Mouse (Mus musculus) lung, embryonic 14.5 days (tissue): ENCODE data around the gene Dyrk1a. TPM values are rescaled to one million over a fixed set of nuclear protein-coding genes. Genes with fewer than 3 reads are reported as not detected.
A peak's percentile ranks its signal among the peaks of the same experiment; 100 is the strongest.

Source experiments
- ATAC-seq: fragments of 200-750 bp; cut with Nextera tagmentation; 2 replicates; pipeline ENCODE4 v1.8.0; 2017; ENCODE audit warnings: mild to moderate bottlenecking, moderate TSS enrichment, moderate library complexity; ENCODE audit not compliant: insufficient read depth
- DNase-seq: peaks from one replicate; pipeline ENCODE4 v3.0.0-alpha.2; 2015
- H3K27ac ChIP-seq: fragments of 300-500 bp; sonication (generic); 2 replicates; pipeline ENCODE4 v1.5.1; 2014; ENCODE audit warnings: low read depth, mild to moderate bottlenecking, moderate library complexity
- H3K27me3 ChIP-seq: fragments of 300-500 bp; sonication (generic); 2 replicates; pipeline ENCODE4 v1.6.1; 2014; ENCODE audit warnings: low read length, control low read depth; ENCODE audit not compliant: insufficient read depth
- H3K36me3 ChIP-seq: fragments of 300-500 bp; sonication (generic); 2 replicates; pipeline ENCODE4 v1.6.1; 2014; ENCODE audit warnings: control low read depth; ENCODE audit not compliant: insufficient read depth
- H3K4me1 ChIP-seq: fragments of 300-500 bp; sonication (generic); 2 replicates; pipeline ENCODE4 v1.6.1; 2014; ENCODE audit warnings: antibody characterized with exemption, control low read depth; ENCODE audit not compliant: insufficient read depth
- H3K4me2 ChIP-seq: fragments of 300-500 bp; sonication (generic); 2 replicates; pipeline ENCODE4 v1.6.1; 2014; ENCODE audit warnings: mild to moderate bottlenecking
- H3K4me3 ChIP-seq: fragments of 300-500 bp; sonication (generic); 2 replicates; pipeline ENCODE4 v1.5.1; 2014; ENCODE audit warnings: low read depth, low read length
- H3K9ac ChIP-seq: fragments of 300-500 bp; sonication (generic); 2 replicates; pipeline ENCODE4 v1.6.1; 2014
- H3K9me3 ChIP-seq: fragments of 300-500 bp; sonication (generic); 2 replicates; pipeline ENCODE4 v1.6.1; 2016; ENCODE audit warnings: low read depth, low read length, control low read depth
- CTCF ChIP-seq: IDR thresholded peaks from 2 replicates; pipeline ENCODE4 v1.5.1; 2016; ENCODE audit warnings: antibody characterized with exemption, low read depth
- WGBS: fragments of 180-500 bp; shearing (Covaris S2); extraction: QIAGEN DNeasy Blood & Tissue Kit; methylation state at CpG from one replicate; pipeline ENCODE4 v1.1.7; 2014; 5-methylcytosine and 5-hydroxymethylcytosine counted together
- polyA plus RNA-seq: library from polyadenylated mRNA; unstranded; fragments of >200 nt; fragmentation: Nextera tagmentation; extraction: Ambion mirVana; gene quantifications from 2 replicates; pipeline ENCODE4 v1.2.1, GENCODE M21; 2014

Dyrk1a gene
- polyA plus RNA-seq, 1 experiment from 2014 or later = 11.8 TPM

DNA sequence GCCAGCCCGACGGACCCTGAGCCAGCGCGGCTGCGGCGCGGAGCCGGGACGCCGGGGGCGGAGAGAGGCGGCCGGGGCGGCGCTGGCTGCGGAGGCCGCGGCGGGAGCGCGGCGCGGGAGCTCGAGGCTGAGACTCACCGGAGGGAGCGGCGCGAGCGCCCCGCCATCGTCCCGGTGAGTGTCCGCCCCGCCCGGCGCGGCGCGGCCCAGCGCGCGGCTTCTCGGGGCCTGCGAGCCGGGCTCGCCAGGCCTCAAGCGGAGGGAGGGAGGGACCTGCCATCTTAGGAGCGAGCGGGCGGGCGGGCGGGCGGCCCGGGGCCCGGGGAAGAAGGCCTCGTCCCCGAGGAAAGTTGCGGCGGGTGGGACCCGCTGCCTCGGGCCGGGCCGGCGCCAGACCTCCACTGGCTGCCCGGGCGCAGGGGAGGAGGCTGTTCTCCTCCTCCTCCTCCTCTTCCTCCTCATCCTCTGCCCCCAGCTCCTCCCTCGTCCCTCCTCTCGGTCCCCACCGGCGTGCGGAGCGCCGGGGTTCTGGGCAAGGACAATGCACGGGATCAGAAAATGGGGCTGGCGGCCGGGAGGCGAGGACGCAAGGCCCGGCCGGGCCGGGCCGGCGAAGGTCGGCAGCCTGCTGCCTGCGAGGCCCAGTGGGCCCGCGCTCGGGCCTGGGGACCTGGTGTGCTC is 691 bp downstream of the Dyrk1a start:
- Histone ChIP-seq H3K27me3 (no peaks in the 10 kb centered on the region), H3K4me1 (peaks cover 16% of the 10 kb centered on the region), H3K27ac (peak overlapping the region; percentile 100), H3K36me3 (no peaks in the 10 kb centered on the region), H3K4me2 (peak overlapping the region; percentile 90), H3K4me3 (peak overlapping the region; percentile 98), H3K9me3 (no peaks in the 10 kb centered on the region), H3K9ac (peak overlapping the region; percentile 100)
- ATAC-seq (peak; percentile 14), DNase-seq (peak; percentile 63)
- TF ChIP-seq CTCF = no peak
- under 1% methylated on average over 57 of the region's 88 CpGs for WGBS

DNA sequence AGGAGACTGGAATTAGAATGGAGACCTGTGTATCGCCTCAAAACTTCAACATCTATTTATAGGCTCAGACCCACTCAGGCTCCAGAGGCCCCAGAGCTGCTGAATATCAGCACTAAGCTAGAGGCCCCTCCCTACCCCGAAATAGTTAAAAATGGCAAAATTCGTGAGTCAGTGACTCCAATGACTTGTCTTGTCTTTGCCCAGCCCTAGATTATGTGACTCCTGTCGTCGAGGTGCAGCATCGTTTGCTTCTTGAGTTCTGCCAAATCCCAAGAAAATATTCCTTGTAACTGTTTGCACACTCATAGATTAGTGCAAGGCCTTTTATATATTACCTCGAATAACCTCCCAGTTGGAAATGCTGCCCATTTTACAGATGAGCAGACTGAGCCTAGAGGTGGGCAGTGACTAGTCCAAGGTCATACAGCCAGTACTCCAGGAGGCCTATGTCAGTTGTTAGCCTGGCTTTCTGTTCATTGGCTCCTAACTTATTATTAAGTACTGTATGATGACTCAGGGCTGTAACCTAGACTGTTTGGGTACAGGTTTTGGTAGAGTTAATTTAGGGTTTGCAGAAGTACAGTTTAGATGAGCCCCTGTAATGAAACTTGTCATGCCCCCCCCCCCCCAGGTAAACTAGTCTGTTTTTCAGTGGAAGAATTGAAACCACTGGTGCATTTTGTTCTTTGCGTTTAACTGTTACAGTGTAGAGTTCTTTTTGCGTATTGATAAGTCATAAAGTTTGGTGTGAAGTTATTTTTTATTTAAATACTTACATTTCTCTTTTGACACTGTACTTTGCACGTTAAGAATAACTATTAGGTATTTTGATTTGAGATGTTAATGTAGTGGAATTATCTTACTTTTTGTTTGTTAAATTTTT is 1.5 kb downstream of the Dyrk1a start:
- Histone ChIP-seq H3K36me3 (no peaks in the 10 kb centered on the region), H3K4me2 (peak overlapping the region; percentile 90), H3K4me3 (peak overlapping the region; percentile 98), H3K27ac (peak overlapping the region; percentile 100), H3K4me1 (peaks cover 20% of the 10 kb centered on the region), H3K27me3 (no peaks in the 10 kb centered on the region), H3K9me3 (no peaks in the 10 kb centered on the region), H3K9ac (peak overlapping the region; percentile 100)
- ATAC-seq (no peak; the same call in 1 of the 2 replicates), DNase-seq (peak; percentile 31)
- TF ChIP-seq CTCF = no peak
- 24% methylated on average over 10 of the region's 10 CpGs for WGBS

DNA sequence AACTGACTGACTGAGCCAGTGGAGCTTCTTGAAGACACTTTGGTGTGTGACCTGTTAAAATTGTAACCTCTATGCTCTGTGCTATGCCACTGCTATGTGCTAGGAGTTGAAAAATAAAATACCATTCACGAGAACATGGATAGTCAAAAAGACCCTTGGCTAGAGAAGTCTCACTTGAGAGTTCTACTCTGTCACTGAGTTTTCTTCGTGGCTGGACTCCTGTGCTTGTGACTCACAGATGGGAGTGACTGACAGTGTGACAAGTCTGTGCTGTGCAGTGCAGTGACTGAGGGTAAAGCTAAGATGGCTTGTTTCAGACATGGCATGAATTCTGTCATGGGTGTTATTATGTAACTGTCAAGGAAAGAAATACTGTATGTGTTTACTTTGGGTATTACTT is 2.6 kb downstream of the Dyrk1a start:
- H3K4me3 ChIP-seq = 0 out of 2 replicates have a peak overlapping the region, but pooled peaks have one; percentile 4
- no peaks in the 10 kb centered on the region for H3K9me3 ChIP-seq
- no peak for TF ChIP-seq CTCF
- 23% methylated on average over 2 of the region's 2 CpGs for WGBS
- H3K4me1 ChIP-seq = peaks cover 20% of the 10 kb centered on the region
- no peaks in the 10 kb centered on the region for H3K27me3 ChIP-seq
- peak overlapping the region; percentile 90 for H3K4me2 ChIP-seq
- no peak for ATAC-seq
- no peak overlapping the region for H3K9ac ChIP-seq
- H3K27ac ChIP-seq = no peak overlapping the region
- no peaks in the 10 kb centered on the region for H3K36me3 ChIP-seq
- DNase-seq = no peak

DNA sequence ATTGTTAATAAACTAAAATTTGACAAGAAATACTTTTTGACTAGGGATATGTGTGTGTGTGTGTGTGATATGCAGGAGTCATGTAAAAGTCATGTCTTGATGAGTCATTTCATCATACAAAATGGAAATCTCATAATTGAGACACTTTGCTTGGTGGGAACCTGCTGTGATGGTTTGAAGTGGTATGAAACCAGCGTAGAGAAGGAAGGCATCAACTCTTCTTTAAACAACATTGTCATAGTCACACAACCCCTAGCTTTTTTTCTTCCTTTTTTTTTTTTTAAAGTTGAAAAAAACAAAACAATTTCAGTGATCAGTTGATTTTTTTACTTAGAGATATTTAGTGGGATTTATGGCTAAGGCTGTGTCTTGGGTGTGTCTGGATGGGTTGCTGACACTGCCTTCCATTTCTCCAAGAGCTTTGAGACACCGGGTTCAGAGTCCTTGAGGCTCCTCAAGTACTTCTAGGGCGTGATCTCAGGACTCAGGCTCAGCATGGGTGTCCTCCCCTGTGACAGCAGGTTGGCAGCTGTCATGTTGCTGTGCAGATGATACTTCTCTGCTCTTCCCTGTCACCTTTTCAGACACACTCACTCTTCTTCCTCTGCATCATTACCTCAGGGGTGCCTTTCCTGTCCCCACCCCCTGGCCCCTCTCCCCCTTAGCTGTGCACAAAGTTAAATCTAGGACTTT is 4.4 kb downstream of the Dyrk1a start:
- Histone ChIP-seq H3K27me3 (no peaks in the 10 kb centered on the region), H3K9ac (no peak overlapping the region), H3K36me3 (no peaks in the 10 kb centered on the region), H3K4me1 (peaks cover 13% of the 10 kb centered on the region), H3K4me3 (no peak overlapping the region), H3K27ac (no peak overlapping the region), H3K4me2 (no peak overlapping the region; the same call in 1 of the 2 replicates), H3K9me3 (no peaks in the 10 kb centered on the region)
- ATAC-seq = no peak
- 68% methylated on average over 3 of the region's 3 CpGs for WGBS
- TF ChIP-seq CTCF = no peak
- no peak for DNase-seq

DNA sequence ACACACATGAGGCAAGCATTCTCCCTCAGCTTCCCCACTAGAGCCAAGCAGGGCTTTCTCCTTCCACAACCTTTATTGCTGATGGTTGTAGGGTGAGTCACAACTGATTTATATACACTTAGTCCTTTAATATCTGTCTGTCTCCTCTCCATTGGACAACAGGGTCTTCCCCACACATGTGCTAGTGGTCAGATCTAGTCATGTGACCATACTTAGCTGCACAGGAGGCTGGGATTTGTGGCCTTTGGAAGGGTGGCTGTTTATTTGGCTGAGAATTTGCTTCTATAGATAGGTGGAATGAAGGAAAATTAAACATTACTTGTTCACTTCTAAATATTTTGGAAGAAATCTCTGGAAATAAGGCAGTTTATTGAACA is 4.9 kb downstream of the Dyrk1a start:
- no peak for TF ChIP-seq CTCF
- no peak overlapping the region for H3K4me3 ChIP-seq
- no peaks in the 10 kb centered on the region for H3K27me3 ChIP-seq
- H3K9ac ChIP-seq = no peak overlapping the region
- H3K9me3 ChIP-seq = no peaks in the 10 kb centered on the region
- no peaks in the 10 kb centered on the region for H3K36me3 ChIP-seq
- ATAC-seq (no peak), DNase-seq (no peak)
- no peak overlapping the region for H3K27ac ChIP-seq
- H3K4me1 ChIP-seq = peaks cover 13% of the 10 kb centered on the region
- no peak overlapping the region; the same call in 1 of the 2 replicates for H3K4me2 ChIP-seq

DNA sequence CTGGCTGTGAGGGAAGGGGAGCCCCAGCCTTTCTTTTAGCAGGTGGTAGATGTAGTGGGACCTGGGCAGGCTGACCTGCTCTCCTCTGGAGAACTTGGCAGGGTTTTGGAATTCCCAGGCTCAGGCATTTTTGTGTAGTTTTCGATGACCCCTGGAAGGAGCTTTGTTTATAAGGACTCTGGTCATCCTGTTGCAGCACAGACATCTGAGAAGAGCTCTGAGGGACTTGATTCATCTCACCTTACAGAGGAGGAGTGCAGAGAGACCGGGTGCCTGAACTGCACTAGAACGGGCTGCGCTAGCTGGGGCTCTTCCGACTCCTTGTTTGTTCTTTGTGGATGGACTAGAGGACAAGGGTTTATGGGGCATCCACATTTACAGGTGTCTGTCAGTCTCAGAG is 5.9 kb downstream of the Dyrk1a start:
- no peak for TF ChIP-seq CTCF
- no peaks in the 10 kb centered on the region for H3K27me3 ChIP-seq
- no peaks in the 10 kb centered on the region for H3K36me3 ChIP-seq
- no peak for ATAC-seq
- H3K4me1 ChIP-seq = peaks cover 13% of the 10 kb centered on the region
- 46% methylated on average over 5 of the region's 5 CpGs for WGBS
- H3K27ac ChIP-seq = no peak overlapping the region
- no peak overlapping the region for H3K4me2 ChIP-seq
- H3K4me3 ChIP-seq = no peak overlapping the region
- H3K9ac ChIP-seq = no peak overlapping the region
- H3K9me3 ChIP-seq = no peaks in the 10 kb centered on the region
- no peak for DNase-seq

DNA sequence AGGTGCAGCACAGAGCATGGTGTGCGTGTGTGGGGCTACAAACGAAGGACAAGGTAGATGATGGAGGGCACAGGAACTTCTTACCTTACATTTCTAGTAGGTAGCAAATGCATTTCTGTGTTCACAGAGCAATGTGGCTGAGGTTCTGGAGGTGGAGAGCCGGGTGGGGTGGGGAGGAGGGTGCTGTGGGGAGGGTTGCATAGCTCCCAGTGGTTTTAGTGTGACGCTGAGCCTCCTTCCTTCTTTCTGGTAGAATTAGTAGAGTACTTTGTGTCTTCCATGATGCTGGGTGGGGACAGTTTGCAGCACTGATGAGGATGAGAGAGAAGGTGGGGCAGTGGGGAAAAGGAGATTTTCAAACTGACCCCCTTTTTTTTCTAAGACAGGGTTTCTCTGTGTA is 9.5 kb downstream of the Dyrk1a start:
- Histone ChIP-seq H3K9ac (no peak overlapping the region), H3K4me1 (peaks cover 7% of the 10 kb centered on the region; the same call in 1 of the 2 replicates), H3K27ac (no peak overlapping the region), H3K4me3 (no peak overlapping the region), H3K36me3 (no peaks in the 10 kb centered on the region), H3K9me3 (no peaks in the 10 kb centered on the region), H3K4me2 (no peak overlapping the region), H3K27me3 (no peaks in the 10 kb centered on the region)
- no peak for TF ChIP-seq CTCF
- WGBS = 87% methylated on average over 4 of the region's 4 CpGs
- ATAC-seq (no peak), DNase-seq (no peak)
